Mouse (Mus musculus) layer of hippocampus, adult 6 months (tissue): ENCODE measurements around the gene Olfr1247. TPM values are rescaled to one million over a fixed set of nuclear protein-coding genes. Genes with fewer than 3 reads are reported as not detected.

Experiments
- long read RNA-seq, 2 experiments: library from polyadenylated mRNA; unstranded; transcript quantifications; one replicate each; pipeline ENCODE4 v2.0.0; 2019 to 2020
- polyA plus RNA-seq: library from polyadenylated mRNA; unstranded; fragments of <200 nt; fragmentation: Nextera tagmentation; gene quantifications from 2 replicates; pipeline ENCODE4 v1.2.3, GENCODE M21; 2021

Olfr1247 gene
- not detected in 2 replicates for polyA plus RNA-seq
- long read RNA-seq, experiment 1, result 0 reads
- long read RNA-seq, experiment 2, result 0 reads

DNA sequence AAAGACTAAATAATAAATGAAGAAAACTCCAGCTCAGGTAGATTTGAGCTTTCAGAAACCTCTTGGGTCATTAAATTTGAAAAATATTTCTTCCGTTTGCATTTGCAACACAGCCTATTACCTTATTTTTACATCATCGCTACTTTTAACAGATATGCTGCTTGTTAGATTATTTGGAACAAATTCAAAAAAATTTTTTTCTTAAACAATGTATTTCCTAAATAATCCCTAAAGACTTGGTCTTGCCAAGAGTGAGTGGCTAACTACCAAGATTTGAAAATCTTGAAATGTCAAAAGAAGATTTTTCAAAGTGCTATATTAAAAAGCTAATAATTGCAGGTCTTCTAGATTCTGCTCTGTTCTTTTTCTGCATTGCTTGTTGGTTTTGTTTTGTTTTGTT is at the start of gene Olfr1247:
TSS of gene Olfr1247 (minus strand) at position 101 of the 400 bp plus-strand sequence.

DNA sequence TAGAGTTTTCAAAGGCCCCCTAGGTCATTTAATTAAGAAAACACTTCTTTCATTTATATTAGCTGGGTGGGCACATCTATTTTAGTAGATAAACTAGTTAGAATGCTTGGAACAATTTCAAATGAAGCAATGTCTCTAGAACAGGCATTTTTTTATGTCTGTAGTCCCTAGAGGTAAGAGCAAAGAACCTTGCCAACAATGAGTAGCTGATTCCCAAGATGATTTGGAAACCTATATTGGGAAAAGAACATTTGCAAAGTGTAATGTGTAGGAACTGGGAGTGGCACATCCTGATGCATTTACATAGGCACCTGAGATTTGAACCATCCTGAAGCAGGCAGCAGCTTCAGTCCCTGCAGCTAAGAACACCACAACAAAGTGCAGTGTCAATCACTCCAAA is 47.4 kb upstream of the Olfr1247 start, which contains the start of gene Olfr1250:
TSS of gene Olfr1250 (minus strand) at position 101 of the 400 bp plus-strand sequence.

DNA sequence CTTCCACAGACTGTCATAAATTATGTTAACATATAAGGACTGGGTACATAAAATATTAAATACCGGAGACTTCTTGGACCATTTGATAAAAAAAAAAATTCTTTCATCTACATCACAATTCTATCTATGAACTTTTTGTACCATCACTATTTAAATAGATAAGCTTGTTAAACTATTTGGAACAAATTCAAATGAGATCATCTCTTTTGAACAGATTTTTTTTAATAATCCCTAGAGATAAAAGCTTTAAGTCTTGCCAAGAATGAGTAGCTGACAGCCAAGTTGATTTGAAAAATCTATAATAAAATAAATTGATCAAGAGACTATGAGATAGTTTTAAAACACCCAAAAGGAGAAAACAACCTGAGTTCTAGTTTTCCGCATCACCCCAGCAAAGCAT is 21.0 kb upstream of the Olfr1247 start, which contains the start of gene Olfr1249:
TSS of gene Olfr1249 (minus strand) at position 101 of the 400 bp plus-strand sequence.

DNA sequence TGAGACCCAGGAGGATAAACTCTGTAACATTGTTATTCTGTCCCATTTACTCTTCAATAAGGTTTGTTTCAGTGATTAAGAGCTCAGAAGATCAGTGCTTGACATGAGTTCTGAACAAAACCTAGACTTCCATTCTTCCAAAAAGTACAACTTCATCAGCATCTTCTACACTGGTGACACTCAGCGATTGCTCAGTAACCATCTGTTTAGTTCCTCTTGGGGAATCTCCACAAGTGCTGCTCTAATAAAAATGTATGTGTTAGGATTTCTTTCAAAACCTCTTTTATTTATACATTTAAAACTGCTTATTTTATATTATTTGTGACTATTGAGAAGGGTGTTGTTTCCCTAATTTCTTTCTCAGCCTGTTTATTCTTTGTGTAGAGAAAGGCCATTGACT is 4.2 kb upstream of the Olfr1247 start, which contains the start of gene Olfr1248:
TSS of gene Olfr1248 (minus strand) at position 101 of the 400 bp plus-strand sequence.

DNA sequence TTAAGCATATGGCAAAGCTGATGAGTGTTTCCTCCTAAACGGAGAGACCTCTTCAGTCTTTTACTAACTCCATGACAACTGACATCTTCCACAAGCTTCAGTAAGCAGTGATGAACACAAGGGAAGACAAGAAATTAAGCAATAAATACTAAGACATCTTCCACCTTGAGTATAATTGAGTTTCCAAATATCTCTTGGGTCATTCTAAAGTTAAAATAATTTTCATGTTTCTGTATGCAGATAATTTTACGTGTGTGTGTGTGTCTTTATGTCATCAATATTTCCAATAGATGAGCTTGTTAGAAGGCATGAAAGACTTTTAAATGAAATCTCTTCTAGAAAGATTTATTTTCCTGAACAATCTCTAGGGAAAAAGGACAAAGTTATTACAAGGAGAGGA is 20.9 kb downstream of the Olfr1247 start, which contains the start of gene Olfr1246:
TSS of gene Olfr1246 (minus strand) at position 101 of the 400 bp plus-strand sequence.

DNA sequence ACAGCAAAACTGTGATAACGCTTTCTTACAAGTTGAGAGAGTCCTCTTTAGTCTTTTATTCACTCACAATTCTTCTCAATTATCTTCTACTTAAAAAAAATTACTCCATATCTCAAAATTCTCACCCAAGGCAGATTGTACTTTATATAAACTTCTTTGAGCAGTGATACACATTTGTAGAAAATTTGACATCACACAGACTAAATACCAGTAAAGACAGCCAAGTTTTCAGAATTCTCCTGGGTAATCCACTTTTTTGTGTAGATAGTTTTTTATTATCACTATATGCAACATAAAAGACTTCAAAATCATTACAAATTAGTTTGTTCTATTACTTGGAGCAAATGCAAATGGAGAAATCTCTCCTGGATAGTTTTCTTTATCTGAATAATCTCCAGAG is 35.6 kb downstream of the Olfr1247 start, which contains the start of gene Olfr1245:
TSS of gene Olfr1245 (minus strand) at position 101 of the 400 bp plus-strand sequence.

Other genes starting within 250 kb of the Olfr1247 start
- gene Olfr1234, start 249.3 kb downstream of the Olfr1247 start, polyA plus RNA-seq, result not detected in 2 replicates
- gene Olfr1238, start 204.5 kb downstream of the Olfr1247 start, polyA plus RNA-seq, result not detected in 2 replicates
- not detected in 2 replicates for gene Olfr1239, start 193.7 kb downstream of the Olfr1247 start, polyA plus RNA-seq
- gene Olfr1240, start 171.1 kb downstream of the Olfr1247 start, polyA plus RNA-seq, result not detected in 2 replicates
- gene Olfr1241, start 127.0 kb downstream of the Olfr1247 start, polyA plus RNA-seq, result not detected in 2 replicates
- not detected in 2 replicates for gene Olfr1242, start 115.8 kb downstream of the Olfr1247 start, polyA plus RNA-seq
- gene Olfr1243, start 82.6 kb downstream of the Olfr1247 start, polyA plus RNA-seq, result not detected in 2 replicates
- not detected in 2 replicates for gene Olfr1245, start 35.7 kb downstream of the Olfr1247 start, polyA plus RNA-seq
- gene Olfr1246, start 21.0 kb downstream of the Olfr1247 start, polyA plus RNA-seq, result not detected in 2 replicates
- not detected in 2 replicates for gene Olfr1248, start 4.1 kb upstream of the Olfr1247 start, polyA plus RNA-seq
- gene Olfr1249, start 20.9 kb upstream of the Olfr1247 start, polyA plus RNA-seq, result not detected in 2 replicates
- gene Olfr1250, start 47.3 kb upstream of the Olfr1247 start, polyA plus RNA-seq, result not detected in 2 replicates
- gene Olfr1251, start 57.8 kb upstream of the Olfr1247 start, polyA plus RNA-seq, result not detected in 2 replicates
- gene Olfr1252, start 110.9 kb upstream of the Olfr1247 start, polyA plus RNA-seq, result not detected in 2 replicates
- not detected in 2 replicates for gene Olfr1253, start 143.0 kb upstream of the Olfr1247 start, polyA plus RNA-seq
- gene Olfr1254, start 179.5 kb upstream of the Olfr1247 start, polyA plus RNA-seq, result not detected in 2 replicates
- gene Olfr1255, start 197.9 kb upstream of the Olfr1247 start, polyA plus RNA-seq, result not detected in 2 replicates
- not detected in 2 replicates for gene Olfr1256, start 227.4 kb upstream of the Olfr1247 start, polyA plus RNA-seq
- not detected in 2 replicates for gene Olfr48, start 234.1 kb upstream of the Olfr1247 start, polyA plus RNA-seq